Mouse (Mus musculus): ENCODE measurements around the gene Lrit3. TPM values are rescaled to one million over a fixed set of nuclear protein-coding genes. Genes with fewer than 3 reads are reported as not detected.

Gene Lrit3
- total RNA-seq (2021), result under 1 TPM in 1 of 2 experiments, not detected in 1; 0.18 TPM

GRCm38 (mm10) chr3:129803765-129804164 lies at the start of gene Lrit3:
Lrit3 (minus strand) TSS chr3:129804030.
- intact Hi-C loops (cut with DNase I), result no loop called here
- DNase-seq (ENCODE audit: low spot score in 2 of 2), result no peak

GRCm38 (mm10) chr3:129846846-129847245 lies 43.0 kb upstream of the Lrit3 start:
- intact Hi-C loops (cut with DNase I), result no loop called here
- DNase-seq (ENCODE audit: low spot score in 2 of 2), result no peak

DNA sequence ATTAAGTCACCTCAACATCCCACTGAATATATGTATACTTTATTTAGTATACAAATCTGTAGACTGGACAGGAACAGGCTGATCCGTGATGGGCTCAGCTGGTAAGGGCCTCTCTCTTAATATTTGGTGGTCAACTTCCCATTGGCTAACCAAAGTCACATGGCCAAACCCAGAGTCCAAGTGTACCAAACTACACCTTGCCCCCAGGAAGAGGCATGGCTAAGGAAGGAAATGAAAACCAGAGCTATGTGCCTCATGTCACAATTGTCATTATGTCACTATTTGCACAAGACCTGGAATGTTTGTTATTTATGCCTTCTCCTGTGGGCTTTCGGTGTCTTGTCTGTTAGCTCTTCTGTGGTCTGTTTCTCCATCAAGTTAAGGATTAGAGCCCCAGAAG lies 42.0 kb upstream of the Lrit3 start:
- DNase-seq (ENCODE audit: low spot score in 2 of 2), result no peak
- intact Hi-C loops (cut with DNase I), result no loop called here

DNA sequence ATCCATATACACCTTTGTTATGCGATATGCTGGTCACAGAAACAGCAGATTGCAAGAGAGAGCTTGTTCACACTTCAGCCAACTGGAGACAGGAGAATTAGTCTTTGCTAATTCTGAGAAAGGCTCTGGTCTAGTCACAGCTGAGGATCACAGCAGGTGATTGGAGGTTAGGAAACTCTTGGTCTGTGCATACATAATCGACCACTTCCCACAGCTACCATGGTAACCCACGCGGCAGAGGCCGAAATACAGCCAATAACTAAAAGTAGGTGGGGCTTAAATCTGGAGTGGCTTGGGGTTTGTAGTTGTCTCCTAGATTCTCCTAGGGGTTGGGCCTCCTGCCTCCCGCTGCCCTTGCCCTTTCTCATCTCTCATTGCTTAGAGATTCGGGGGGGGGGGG lies 34.2 kb upstream of the Lrit3 start:
- intact Hi-C loops (cut with DNase I), result no loop called here
- DNase-seq (ENCODE audit: low spot score in 2 of 2), result no peak

- no peak for DNase-seq (ENCODE audit: low spot score in 2 of 2)
- intact Hi-C loops (cut with DNase I), result no loop called here
Measured at GRCm38 (mm10) chr3:129836965-129837364, 33.1 kb upstream of the Lrit3 start.

DNA sequence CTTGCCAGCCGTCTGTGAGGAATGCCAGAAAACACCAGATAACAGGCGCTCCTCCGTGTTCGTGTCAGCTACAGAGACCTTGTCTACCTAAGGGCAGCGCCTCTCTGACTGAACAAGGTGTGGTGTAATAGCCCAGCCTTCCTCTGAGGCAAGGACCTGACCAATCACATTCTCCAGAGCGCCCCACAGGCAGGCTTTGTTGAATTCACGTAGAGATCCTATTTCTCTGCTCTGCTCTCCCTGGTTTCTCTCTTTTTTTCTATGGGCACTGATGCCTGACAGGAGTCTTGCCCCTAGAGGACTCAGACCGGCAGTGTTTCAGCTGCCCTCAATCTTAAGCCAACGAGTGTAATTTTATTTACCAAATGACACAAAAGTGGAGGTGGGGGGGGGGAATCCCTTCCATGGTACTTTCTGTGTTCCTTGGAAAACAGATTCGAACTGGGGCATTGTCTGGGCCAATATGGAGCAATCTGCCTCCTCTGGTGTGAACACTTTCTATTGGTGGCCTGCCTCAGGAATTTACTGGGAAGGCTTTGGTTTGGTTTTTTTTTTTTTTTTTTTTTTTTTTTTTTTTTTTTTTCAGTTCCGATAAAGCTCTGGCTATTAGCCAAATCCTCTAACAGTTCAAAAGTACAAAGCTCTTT lies 32.3 kb upstream of the Lrit3 start:
- DNase-seq (ENCODE audit: low spot score in 2 of 2), result no peak
- intact Hi-C loops (cut with DNase I), result no loop called here

DNA sequence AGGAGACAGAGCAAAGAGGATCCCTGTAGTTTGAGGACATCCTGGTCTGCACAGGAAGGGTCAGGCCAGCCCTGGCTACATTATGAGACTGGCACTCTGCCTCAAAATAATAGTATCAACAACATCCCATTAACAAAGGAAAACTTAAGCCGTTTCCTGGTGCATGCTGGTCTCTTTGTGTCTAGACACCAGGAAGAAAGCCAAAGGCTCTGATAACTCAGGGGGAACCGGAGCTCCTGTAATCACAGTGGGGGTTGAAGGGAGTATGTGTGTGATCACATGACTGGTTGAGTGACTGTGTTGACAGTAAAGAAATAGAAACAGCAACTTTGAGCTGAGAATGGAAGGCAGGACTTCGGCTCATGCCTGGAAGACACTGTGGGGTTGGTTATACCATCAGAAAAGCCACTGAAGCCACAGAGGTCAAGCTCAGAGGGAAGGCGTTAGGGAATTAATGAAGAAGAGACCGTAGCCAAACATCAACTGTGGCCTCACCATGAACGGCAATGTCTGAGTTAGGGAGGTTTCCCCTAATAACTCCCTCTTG lies 31.6 kb upstream of the Lrit3 start, which contains the start of gene Cfi:
TSS of gene Cfi (plus strand) at position 497 of the 547 bp plus-strand sequence.
- intact Hi-C loops (cut with DNase I), result no loop called here
- DNase-seq (ENCODE audit: low spot score in 2 of 2), result no peak

- intact Hi-C loops (cut with DNase I), result loop anchor here (1.0 to 5.0 kb wide), 3 partner anchors 47 to 230 kb away; partner anchors contain the start of genes Pla2g12a and Sec24b
- peak; percentile 96 to 98 for DNase-seq (ENCODE audit: low spot score in 2 of 2)
Measured at GRCm38 (mm10) chr3:129831035-129831568, 27.3 kb upstream of the Lrit3 start, which contains the start of gene Gar1. Gar1 (minus strand) TSS chr3:129831396.

- DNase-seq (ENCODE audit: low spot score in 2 of 2), result no peak
- intact Hi-C loops (cut with DNase I), result loop anchor here (1.0 to 5.0 kb wide), 3 partner anchors 48 to 230 kb away; partner anchors contain the start of genes Pla2g12a and Sec24b
Measured at GRCm38 (mm10) chr3:129830626-129831025, 26.8 kb upstream of the Lrit3 start.

DNA sequence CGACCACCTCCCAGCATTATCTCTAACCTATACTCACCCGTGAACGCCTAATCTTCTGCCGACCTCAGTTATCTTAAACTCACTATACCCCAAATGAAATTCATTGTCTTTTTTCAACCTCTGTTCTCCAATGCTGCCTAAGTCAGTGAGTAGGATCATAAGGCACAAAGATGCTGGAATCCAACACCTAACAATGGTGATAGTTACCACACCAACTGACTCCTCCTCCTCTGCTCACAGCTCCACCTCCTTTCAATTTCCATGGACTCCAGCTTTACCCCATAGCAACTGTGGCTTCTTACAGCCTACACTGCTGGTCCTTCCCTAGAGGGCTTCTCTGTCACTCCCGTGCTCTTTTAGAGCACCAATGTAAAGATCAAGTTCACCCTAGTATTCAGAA lies 23.9 kb upstream of the Lrit3 start:
- intact Hi-C loops (cut with DNase I), result no loop called here
- DNase-seq (ENCODE audit: low spot score in 2 of 2), result no peak

DNA sequence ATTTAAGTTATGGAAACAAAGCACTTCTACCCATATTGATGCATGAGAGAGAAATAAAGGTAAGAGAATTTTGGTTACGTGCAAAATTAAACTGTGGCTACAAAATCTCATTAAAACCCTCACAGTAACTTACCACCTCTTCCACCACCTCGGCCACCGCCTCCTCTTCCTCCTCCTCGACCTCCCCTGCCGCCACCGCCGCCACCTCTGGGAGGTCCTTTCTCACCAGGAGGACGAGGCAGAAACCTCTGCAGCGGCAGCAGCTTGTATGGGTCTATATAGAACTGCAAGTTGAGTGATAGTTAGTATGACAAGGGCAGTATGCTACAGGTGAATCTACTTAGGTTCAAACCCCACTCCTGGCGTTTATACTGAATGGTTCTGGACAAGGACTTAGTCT lies 22.9 kb upstream of the Lrit3 start:
- intact Hi-C loops (cut with DNase I), result no loop called here
- DNase-seq (ENCODE audit: low spot score in 2 of 2), result no peak

- intact Hi-C loops (cut with DNase I), result no loop called here
- no peak for DNase-seq (ENCODE audit: low spot score in 2 of 2)
Measured at GRCm38 (mm10) chr3:129824891-129825290, 21.1 kb upstream of the Lrit3 start.

DNA sequence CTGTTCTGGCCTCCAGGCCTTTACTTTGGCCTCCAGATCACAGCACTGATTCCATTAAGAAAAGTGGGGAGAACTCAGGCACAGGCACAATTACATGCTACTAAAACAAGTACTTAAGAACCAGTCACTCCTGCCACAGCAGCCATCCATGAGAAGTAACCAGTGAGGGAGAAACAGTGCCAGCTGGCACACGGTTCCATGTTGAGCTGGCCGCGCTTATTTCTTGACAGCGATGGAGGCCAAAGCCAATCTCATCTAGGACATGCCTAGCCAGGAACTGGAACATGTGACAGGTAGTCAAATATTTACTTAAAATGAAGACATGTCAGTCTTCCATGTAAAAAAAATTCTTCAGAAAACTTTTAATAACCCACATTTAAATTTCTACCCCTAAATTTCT lies 20.3 kb upstream of the Lrit3 start:
- intact Hi-C loops (cut with DNase I), result no loop called here
- DNase-seq (ENCODE audit: low spot score in 2 of 2), result no peak

DNA sequence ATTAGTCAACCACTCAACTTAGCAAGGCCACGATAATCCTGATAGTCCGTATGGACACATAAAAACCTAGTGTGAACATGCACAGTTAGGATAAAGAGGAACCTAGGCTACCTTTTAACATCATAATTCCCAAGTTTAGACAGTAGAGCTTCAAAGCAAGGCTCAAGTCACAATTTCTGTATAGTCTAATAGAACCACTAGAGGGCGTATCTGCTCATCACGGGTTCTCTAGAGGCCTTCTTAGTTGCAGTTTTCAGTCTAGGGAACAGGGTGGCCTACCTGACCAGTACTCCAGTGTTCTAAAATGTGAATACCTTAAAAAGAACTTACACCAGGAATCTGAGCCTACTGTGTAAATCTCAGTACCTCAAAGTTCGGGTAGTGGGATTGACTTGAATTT lies 19.5 kb upstream of the Lrit3 start:
- peak; percentile 23 to 37 for DNase-seq (ENCODE audit: low spot score in 2 of 2)
- intact Hi-C loops (cut with DNase I), result loop anchor here (1.0 kb wide), 1 partner anchor 257 kb away; no protein-coding TSS in a partner anchor

DNA sequence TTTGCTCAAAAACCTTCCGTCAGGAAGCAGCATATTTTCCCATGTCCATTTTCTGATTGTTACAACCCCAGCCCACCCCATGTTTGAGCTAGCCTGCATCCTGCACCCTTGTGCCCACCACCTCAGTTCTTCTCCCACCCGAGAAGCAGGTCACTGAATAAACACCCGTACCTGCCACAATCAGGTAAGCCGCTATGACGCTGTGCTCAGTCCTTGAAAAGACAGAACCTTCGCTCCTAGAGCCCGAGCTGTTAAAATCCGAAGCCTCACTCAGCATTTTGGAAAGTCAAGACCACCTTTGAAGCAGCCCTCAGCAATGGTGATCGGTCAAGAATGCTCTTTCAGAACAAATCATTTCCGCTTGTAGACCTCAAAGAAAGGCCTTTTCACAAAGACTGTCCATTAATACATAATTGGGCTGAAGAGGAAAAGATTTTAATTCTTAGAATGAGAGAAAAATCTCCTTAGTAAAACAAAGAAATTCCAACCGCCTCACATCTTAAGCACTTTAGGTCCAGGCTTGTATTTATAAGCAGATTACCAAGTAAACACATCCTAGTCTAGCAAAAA lies 18.5 kb upstream of the Lrit3 start, which contains the start of gene Rrh:
TSS of gene Rrh (minus strand) at position 382 of the 570 bp plus-strand sequence.
- no peak for DNase-seq (ENCODE audit: low spot score in 2 of 2)

DNA sequence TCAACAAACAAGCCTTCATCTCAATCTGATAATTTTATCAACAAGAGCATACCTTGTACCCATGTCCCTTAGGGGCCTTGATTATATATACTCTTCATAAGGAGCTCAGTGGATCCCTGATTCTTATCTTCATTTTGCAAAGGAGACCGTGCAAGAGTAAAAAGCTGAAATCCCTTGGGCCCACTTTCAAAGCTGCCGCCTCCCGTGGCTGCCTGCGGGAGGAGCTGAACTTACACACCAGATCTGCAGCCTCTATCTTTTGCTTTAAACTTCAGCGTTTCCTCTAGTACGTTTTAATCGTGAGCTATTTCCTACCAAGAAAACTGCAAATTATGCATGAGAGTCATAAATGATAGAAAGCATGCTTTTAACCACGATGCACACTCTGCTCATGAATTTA lies 17.9 kb upstream of the Lrit3 start:
- no peak for DNase-seq (ENCODE audit: low spot score in 2 of 2)
- intact Hi-C loops (cut with DNase I), result no loop called here

More for the DNA sequence above, 18.5 kb upstream of the Lrit3 start, which contains the start of gene Rrh:
- intact Hi-C loops (cut with DNase I), result no loop called here

DNA sequence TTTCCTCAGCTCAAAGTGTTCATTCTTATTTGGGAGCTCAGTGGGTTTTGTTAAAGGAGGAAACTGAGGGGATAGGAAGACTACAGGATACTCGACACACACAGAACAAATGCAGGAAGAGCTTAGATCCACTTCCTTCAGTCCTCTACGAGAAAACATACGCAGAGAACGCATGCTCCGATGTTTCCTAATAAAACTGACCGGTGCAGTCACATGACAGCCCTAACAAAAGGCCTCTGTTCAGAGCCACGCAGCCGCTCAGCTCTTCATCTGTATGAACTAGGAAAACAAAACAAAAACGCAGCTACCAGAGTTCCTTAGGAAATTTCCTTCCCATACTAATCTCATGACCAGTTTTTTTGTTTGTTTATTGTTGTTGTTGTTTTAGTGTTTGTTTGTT lies 17.0 kb upstream of the Lrit3 start:
- intact Hi-C loops (cut with DNase I), result no loop called here
- DNase-seq (ENCODE audit: low spot score in 2 of 2), result no peak

GRCm38 (mm10) chr3:129799011-129799410 lies 4.8 kb downstream of the Lrit3 start:
- intact Hi-C loops (cut with DNase I), result no loop called here
- no peak for DNase-seq (ENCODE audit: low spot score in 2 of 2)

- intact Hi-C loops (cut with DNase I), result no loop called here
- no peak for DNase-seq (ENCODE audit: low spot score in 2 of 2)
Measured at GRCm38 (mm10) chr3:129798551-129798950, 5.3 kb downstream of the Lrit3 start.

- intact Hi-C loops (cut with DNase I), result no loop called here
Measured at GRCm38 (mm10) chr3:129797341-129797740, 6.5 kb downstream of the Lrit3 start.

GRCm38 (mm10) chr3:129793801-129794200 lies 10.0 kb downstream of the Lrit3 start:
- no peak for DNase-seq (ENCODE audit: low spot score in 2 of 2)
- intact Hi-C loops (cut with DNase I), result no loop called here

More at GRCm38 (mm10) chr3:129797341-129797740, 6.5 kb downstream of the Lrit3 start:
- DNase-seq (ENCODE audit: low spot score in 2 of 2), result no peak

Data from left cerebral cortex, postnatal 25 days (tissue).